Mouse (Mus musculus): ENCODE measurements around the gene Hoxa6. TPM values are rescaled to one million over a fixed set of nuclear protein-coding genes. Genes with fewer than 3 reads are reported as not detected.

Gene Hoxa6
- total RNA-seq, 2 experiments from 2014 or later, result 6.7 to 10.6 TPM

Small RNAs within 50 kb of the gene (microRNA-seq; reads per million reads assigned to microRNA genes)
- 2,446 reads per million, percentile 86 among the genes with 10 or more reads in this experiment for gene Mir196b

Other genes starting within 250 kb of the Hoxa6 start
- 10 to 100 TPM; 42.5 to 46.4 TPM for gene Skap2, start 196.2 kb downstream of the Hoxa6 start, total RNA-seq (2021)
- 1 to 10 TPM; 1.2 to 1.4 TPM for gene Hoxa1, start 50.4 kb downstream of the Hoxa6 start, total RNA-seq (2021)
- 1 to 10 TPM; 5.3 to 6.2 TPM for gene Hoxa2, start 43.9 kb downstream of the Hoxa6 start, total RNA-seq (2021)
- 1 to 10 TPM; 1.0 to 1.6 TPM for gene 5730596B20Rik, start 31.2 kb downstream of the Hoxa6 start, total RNA-seq (2021)
- gene Hoxa4, start 17.0 kb downstream of the Hoxa6 start, total RNA-seq (2021), result 1 to 10 TPM; 6.5 to 7.3 TPM
- gene Hoxa5, start 4.1 kb downstream of the Hoxa6 start, total RNA-seq (2021), result 10 to 100 TPM; 25.9 TPM
- gene Hoxa3, start 4.6 kb upstream of the Hoxa6 start, total RNA-seq (2021), result 10 to 100 TPM; 13.3 to 15.6 TPM
- 1 to 10 TPM; 2.3 to 4.1 TPM for gene Gm28308, start 4.6 kb upstream of the Hoxa6 start, total RNA-seq (2021)
- gene Hoxa7, start 13.1 kb upstream of the Hoxa6 start, total RNA-seq (2021), result 10 to 100 TPM; 25.1 to 28.1 TPM
- gene Hoxa9, start 22.4 kb upstream of the Hoxa6 start, total RNA-seq (2021), result 10 to 100 TPM in 1 of 2 experiments, 1 to 10 TPM in 1; 4.5 to 14.6 TPM
- 10 to 100 TPM in 1 of 2 experiments, under 1 TPM in 1; 0.87 to 11.1 TPM for gene Hoxa10, start 32.1 kb upstream of the Hoxa6 start, total RNA-seq (2021)
- 1 to 10 TPM in 1 of 2 experiments, not detected in 1; 3.0 TPM for gene Hoxa11, start 37.1 kb upstream of the Hoxa6 start, total RNA-seq (2021)
- gene Hoxa13, start 52.2 kb upstream of the Hoxa6 start, total RNA-seq (2021), result not detected
- not detected for gene Evx1, start 104.8 kb upstream of the Hoxa6 start, total RNA-seq (2021)